Mouse (Mus musculus) forebrain, embryonic 11.5 days (tissue): Measurements from ENCODE around the gene Dcaf4. TPM values are rescaled to one million over a fixed set of nuclear protein-coding genes. Genes with fewer than 3 reads are reported as not detected.

Experiments used
- ATAC-seq: fragments of 200-750 bp; cut with Nextera tagmentation; replicated peaks from 2 replicates; pipeline ENCODE4 v1.8.0; 2017; ENCODE audit warnings: moderate TSS enrichment; ENCODE audit not compliant: low FRiP score
- DNase-seq: peaks from one replicate; pipeline ENCODE4 v3.0.0-alpha.2; 2017; ENCODE audit warnings: low spot score
- H3K27ac ChIP-seq: fragments of 300-500 bp; sonication (generic); 2 replicates; pipeline ENCODE4 v1.5.1; 2014; ENCODE audit warnings: low read depth, low read length
- H3K27me3 ChIP-seq: fragments of 300-500 bp; sonication (generic); 2 replicates; pipeline ENCODE4 v1.6.1; 2014; ENCODE audit warnings: mild to moderate bottlenecking, low read length, mixed read lengths; ENCODE audit not compliant: control insufficient read depth, insufficient read depth
- H3K36me3 ChIP-seq: fragments of 300-500 bp; sonication (generic); 2 replicates; pipeline ENCODE4 v1.6.1; 2014; ENCODE audit warnings: mild to moderate bottlenecking, low read length, moderate library complexity, mixed read lengths; ENCODE audit not compliant: control insufficient read depth, insufficient read depth
- H3K4me1 ChIP-seq: fragments of 300-500 bp; sonication (generic); replicated peaks from 2 replicates; pipeline ENCODE4 v1.6.1; 2014; ENCODE audit warnings: low read length, mixed read lengths; ENCODE audit not compliant: control insufficient read depth, insufficient read depth
- H3K4me2 ChIP-seq: fragments of 300-500 bp; sonication (generic); 2 replicates; pipeline ENCODE4 v1.6.1; 2014; ENCODE audit warnings: low read depth, mild to moderate bottlenecking, low read length, moderate library complexity, mixed read lengths; ENCODE audit not compliant: severe bottlenecking
- H3K4me3 ChIP-seq: fragments of 300-500 bp; sonication (generic); 2 replicates; pipeline ENCODE4 v1.5.1; 2014; ENCODE audit warnings: low read depth, low read length
- H3K9ac ChIP-seq: fragments of 300-500 bp; sonication (generic); 2 replicates; pipeline ENCODE4 v1.6.1; 2014; ENCODE audit warnings: low read length
- H3K9me3 ChIP-seq: fragments of 300-500 bp; sonication (generic); 2 replicates; pipeline ENCODE4 v1.6.1; 2016; ENCODE audit warnings: low read length, mixed read lengths; ENCODE audit not compliant: control insufficient read depth
- WGBS: fragments of 180-500 bp; shearing (Covaris S2); extraction: QIAGEN DNeasy Blood & Tissue Kit; methylation state at CpG from one replicate; pipeline ENCODE4 v1.1.7; 2014; 5-methylcytosine and 5-hydroxymethylcytosine counted together
- polyA plus RNA-seq: library from polyadenylated mRNA; unstranded; fragments of >200 nt; fragmentation: Nextera tagmentation; extraction: Ambion mirVana; gene quantifications from 2 replicates; pipeline ENCODE4 v1.2.1, GENCODE M21; 2014

Dcaf4 gene
- polyA plus RNA-seq, 1 experiment from 2014 or later = 24.4 TPM

DNA sequence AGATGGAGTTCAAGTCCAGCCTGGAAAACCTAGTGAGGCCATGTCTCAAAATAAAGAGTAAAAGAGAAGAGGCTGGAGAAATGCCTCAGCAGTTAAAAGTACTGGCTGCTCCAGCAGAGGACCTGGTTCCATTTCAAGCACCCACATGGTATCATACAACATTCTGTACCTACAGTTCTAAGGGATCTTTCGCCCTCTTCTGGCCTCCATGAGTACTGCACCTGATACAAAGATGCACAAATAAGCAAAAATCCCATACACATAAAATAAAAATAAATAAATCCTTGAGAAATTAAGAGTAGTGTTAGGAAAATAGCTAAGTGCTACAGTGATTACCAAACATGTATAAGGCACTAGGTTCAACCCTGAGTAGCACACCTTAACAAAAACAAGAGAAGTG is 28.7 kb upstream of the Dcaf4 start:
- no peak overlapping the region for H3K27ac ChIP-seq
- ATAC-seq = no peak
- H3K9me3 ChIP-seq = no peaks in the 10 kb centered on the region; the same call in 1 of the 2 replicates
- no peak overlapping the region for H3K4me2 ChIP-seq
- no peak for DNase-seq
- 64% methylated on average over 1 of the region's 1 CpGs for WGBS
- no peak overlapping the region for H3K4me3 ChIP-seq
- H3K9ac ChIP-seq = no peak overlapping the region
- H3K36me3 ChIP-seq = no peaks in the 10 kb centered on the region
- peaks cover 6% of the 10 kb centered on the region; the same call in 1 of the 2 replicates for H3K4me1 ChIP-seq
- peaks cover 3% of the 10 kb centered on the region; the same call in 1 of the 2 replicates for H3K27me3 ChIP-seq

DNA sequence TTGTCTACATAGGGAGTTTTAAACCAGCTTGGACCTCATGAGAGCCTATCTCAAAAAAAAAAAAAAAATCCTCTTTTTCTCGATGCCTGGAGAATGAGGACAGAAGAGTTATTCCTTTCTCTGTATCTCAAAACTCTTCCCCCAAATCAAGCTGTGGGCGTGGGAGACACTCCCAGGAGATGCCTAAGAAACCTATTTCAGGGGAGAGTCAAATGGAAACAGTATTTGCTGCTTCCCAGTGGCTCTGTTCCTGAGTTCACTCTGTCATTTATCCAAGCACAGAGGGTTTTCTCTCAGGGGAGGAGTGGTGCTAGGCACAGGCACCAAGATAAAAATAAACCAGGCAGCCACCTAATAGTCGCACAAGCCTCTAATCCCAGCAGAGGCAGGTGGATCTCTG is 27.5 kb upstream of the Dcaf4 start:
- Histone ChIP-seq H3K27ac (no peak overlapping the region), H3K36me3 (no peaks in the 10 kb centered on the region), H3K4me1 (peaks cover 6% of the 10 kb centered on the region; the same call in 1 of the 2 replicates), H3K9ac (no peak overlapping the region), H3K4me2 (no peak overlapping the region), H3K27me3 (peaks cover 3% of the 10 kb centered on the region; the same call in 1 of the 2 replicates), H3K4me3 (no peak overlapping the region), H3K9me3 (no peaks in the 10 kb centered on the region; the same call in 1 of the 2 replicates)
- DNase-seq = no peak
- no peak for ATAC-seq
- 84% methylated on average over 3 of the region's 3 CpGs for WGBS

DNA sequence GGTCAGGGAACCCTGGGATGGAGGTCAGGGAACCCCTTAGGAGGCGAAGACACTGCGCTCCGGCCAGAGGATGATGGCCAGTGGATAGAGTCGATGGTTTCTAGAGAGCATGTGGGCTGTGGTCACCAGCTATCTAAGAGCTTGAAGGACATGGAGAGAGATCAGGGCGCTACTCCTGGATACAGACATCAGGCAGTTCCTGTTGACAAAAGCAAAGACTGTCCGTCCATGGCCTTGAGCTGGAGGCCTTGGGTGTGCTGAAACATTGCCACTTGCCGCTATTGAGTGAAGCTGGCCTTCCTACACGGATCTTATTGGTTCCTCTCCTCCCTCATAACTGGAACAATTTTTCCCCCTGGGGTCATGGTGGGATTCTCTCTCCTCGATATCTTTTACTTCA is 26.1 kb upstream of the Dcaf4 start:
- WGBS = 89% methylated on average over 9 of the region's 9 CpGs
- Histone ChIP-seq H3K27me3 (peaks cover 3% of the 10 kb centered on the region; the same call in 1 of the 2 replicates), H3K4me2 (no peak overlapping the region), H3K27ac (no peak overlapping the region), H3K9me3 (no peaks in the 10 kb centered on the region; the same call in 1 of the 2 replicates), H3K4me3 (no peak overlapping the region), H3K36me3 (no peaks in the 10 kb centered on the region), H3K4me1 (no peaks in the 10 kb centered on the region), H3K9ac (no peak overlapping the region)
- ATAC-seq (no peak), DNase-seq (no peak)

DNA sequence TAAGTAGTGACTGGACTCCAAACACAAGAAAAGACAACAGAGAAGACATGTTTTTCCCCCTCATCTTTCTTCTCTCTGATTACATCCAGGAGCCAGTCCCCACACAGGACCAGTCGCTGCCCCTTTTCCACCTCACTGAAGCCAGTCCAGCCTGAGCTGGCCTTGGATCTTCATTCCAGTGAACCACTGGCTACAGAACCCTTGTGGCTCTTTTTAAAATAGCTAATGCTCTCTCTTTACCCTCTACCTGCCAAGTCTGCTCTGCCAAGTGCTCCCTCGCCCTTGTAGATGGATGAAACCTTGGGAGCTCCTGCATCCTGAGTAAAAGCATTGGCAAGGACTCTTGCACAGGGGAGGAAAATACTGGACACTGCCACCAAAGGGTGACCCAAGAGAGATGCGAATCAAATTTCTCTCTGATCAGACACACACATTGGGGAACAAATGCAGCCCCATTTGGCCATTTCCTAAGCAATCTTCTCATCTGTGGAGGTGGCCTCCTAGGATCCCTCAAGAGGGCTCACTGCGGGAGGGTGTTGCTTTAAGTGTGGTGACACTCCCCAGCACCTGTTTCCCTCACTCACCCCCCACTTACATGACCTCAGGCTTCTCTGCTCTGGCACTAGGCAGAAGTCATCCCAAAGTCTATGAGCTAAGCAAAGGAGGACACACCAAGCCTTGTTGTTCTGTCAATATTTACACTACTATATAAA is 24.9 kb upstream of the Dcaf4 start:
- H3K9me3 ChIP-seq = no peaks in the 10 kb centered on the region; the same call in 1 of the 2 replicates
- ATAC-seq = no peak
- H3K9ac ChIP-seq = no peak overlapping the region

DNA sequence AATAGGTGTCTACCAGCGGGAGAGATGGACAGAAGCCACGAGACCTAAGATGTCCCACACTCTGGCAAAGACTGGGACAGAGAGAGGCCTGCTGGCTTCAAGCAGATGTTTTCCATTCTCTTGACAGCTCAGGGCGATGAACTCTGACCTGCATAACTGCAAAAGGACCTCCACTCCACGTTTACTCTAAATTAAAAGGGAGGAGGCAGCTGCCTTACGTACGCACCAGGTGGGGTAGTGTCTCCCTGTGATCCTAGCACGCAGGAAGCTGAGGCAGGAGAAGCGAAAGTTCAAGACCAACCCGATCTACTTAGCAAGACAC is 24.3 kb upstream of the Dcaf4 start:
- H3K9me3 ChIP-seq = no peaks in the 10 kb centered on the region; the same call in 1 of the 2 replicates
- H3K4me3 ChIP-seq = no peak overlapping the region
- H3K27ac ChIP-seq = no peak overlapping the region
- DNase-seq (no peak), ATAC-seq (no peak)
- H3K36me3 ChIP-seq = no peaks in the 10 kb centered on the region
- H3K4me1 ChIP-seq = no peaks in the 10 kb centered on the region
- no peak overlapping the region for H3K4me2 ChIP-seq
- H3K27me3 ChIP-seq = no peaks in the 10 kb centered on the region
- no peak overlapping the region for H3K9ac ChIP-seq
- 71% methylated on average over 9 of the region's 9 CpGs for WGBS

More for the DNA sequence above, 24.9 kb upstream of the Dcaf4 start:
- 76% methylated on average over 4 of the region's 4 CpGs for WGBS
- Histone ChIP-seq H3K36me3 (no peaks in the 10 kb centered on the region), H3K27ac (no peak overlapping the region), H3K4me3 (no peak overlapping the region), H3K4me2 (no peak overlapping the region), H3K27me3 (no peaks in the 10 kb centered on the region), H3K4me1 (no peaks in the 10 kb centered on the region)
- DNase-seq = no peak

DNA sequence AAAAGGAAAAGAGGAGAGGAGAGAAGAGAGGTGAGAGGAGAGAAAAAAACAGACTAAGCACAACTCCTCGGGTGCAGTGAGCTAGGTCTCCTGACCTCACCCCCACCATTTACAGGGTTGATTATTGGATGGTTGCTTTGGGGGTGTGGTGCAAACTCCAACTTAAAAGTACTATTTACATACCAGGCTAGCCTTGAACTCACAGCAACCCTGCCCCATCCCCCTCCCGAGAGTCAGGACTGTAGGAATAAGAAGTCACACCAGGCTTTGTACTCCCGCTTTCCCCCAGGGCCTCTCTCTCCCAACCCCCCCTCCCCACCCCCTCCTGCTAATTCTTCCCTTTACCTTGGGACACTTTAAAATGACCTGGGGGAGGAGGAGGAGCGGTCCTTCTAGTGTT is 23.9 kb upstream of the Dcaf4 start:
- ATAC-seq (no peak), DNase-seq (no peak)
- H3K4me2 ChIP-seq = no peak overlapping the region
- H3K27ac ChIP-seq = no peak overlapping the region
- 88% methylated on average over 4 of the region's 4 CpGs for WGBS
- no peaks in the 10 kb centered on the region for H3K27me3 ChIP-seq
- no peaks in the 10 kb centered on the region; the same call in 1 of the 2 replicates for H3K9me3 ChIP-seq
- H3K9ac ChIP-seq = no peak overlapping the region
- H3K36me3 ChIP-seq = no peaks in the 10 kb centered on the region
- no peaks in the 10 kb centered on the region for H3K4me1 ChIP-seq
- no peak overlapping the region for H3K4me3 ChIP-seq

DNA sequence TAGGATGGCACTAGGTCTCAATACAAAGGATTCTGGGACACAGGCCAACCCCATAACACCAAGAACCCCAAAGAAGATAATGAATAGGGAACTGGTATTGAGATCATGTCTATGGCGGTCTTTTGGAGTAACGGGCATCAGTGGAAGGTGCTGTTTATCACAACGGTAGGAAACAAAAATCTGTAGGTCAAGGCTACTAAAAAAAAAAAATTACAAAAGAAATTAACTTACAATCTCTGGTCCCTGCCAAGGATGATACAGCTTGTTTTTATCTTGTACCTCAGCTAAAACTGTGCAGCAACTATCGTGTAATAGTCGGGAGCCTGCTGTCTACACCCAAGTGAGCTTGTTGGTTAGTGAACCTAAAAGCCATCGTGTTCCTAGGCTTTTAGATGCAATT is 23.5 kb upstream of the Dcaf4 start:
- Histone ChIP-seq H3K4me1 (no peaks in the 10 kb centered on the region), H3K9me3 (no peaks in the 10 kb centered on the region), H3K4me3 (no peak overlapping the region), H3K4me2 (no peak overlapping the region), H3K27ac (no peak overlapping the region), H3K36me3 (no peaks in the 10 kb centered on the region), H3K9ac (no peak overlapping the region), H3K27me3 (no peaks in the 10 kb centered on the region)
- ATAC-seq (no peak), DNase-seq (no peak)
- 91% methylated on average over 6 of the region's 6 CpGs for WGBS

DNA sequence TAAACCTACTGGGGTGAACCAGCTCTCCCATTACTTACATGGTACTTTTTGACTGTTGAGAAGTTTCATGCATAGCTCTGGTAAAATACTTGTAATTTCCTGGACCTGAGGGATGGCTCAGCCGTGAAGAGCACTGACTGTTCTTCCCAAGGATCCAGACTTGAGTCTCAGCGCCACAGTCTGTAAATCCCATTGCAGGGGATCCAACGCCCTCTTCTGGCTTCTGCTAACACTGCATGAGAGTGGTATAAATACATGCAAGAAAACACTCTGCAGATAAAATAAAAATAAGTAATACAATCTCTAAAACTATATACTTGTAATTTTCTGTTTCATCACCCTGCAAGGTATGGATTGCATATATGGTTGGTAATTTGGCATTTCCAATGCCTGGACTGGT is 22.3 kb upstream of the Dcaf4 start:
- 80% methylated on average over 3 of the region's 3 CpGs for WGBS
- DNase-seq = no peak
- H3K27ac ChIP-seq = no peak overlapping the region

DNA sequence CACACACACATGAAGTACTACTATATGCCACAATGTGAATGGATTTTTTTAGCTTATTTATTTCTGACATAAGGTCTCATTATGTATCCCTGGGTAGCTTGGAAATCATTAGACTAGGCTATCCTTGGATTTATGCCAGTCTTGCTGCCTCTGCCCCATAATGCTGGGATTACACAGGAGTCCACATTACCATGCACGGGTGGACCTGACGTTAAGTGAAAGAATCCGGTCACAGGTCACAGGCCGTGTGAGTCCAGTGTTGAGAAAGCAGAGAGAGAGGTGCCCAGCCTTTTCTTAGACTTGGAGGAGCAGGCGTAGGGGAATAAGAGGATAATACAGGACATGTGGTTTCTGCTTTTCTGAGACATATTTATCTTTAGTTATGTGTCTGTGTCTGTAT is 21.0 kb upstream of the Dcaf4 start:
- Histone ChIP-seq H3K36me3 (no peaks in the 10 kb centered on the region), H3K4me2 (no peak overlapping the region), H3K9ac (no peak overlapping the region), H3K4me1 (no peaks in the 10 kb centered on the region), H3K27ac (no peak overlapping the region), H3K9me3 (no peaks in the 10 kb centered on the region), H3K27me3 (no peaks in the 10 kb centered on the region), H3K4me3 (no peak overlapping the region)
- DNase-seq (no peak), ATAC-seq (no peak)
- 77% methylated on average over 5 of the region's 5 CpGs for WGBS

More for the DNA sequence above, 22.3 kb upstream of the Dcaf4 start:
- Histone ChIP-seq H3K9ac (no peak overlapping the region), H3K36me3 (no peaks in the 10 kb centered on the region), H3K4me3 (no peak overlapping the region), H3K4me2 (no peak overlapping the region), H3K4me1 (no peaks in the 10 kb centered on the region), H3K9me3 (no peaks in the 10 kb centered on the region), H3K27me3 (no peaks in the 10 kb centered on the region)
- ATAC-seq = no peak
